Mouse (Mus musculus) left cerebral cortex, postnatal 36 days (tissue): ENCODE measurements around the gene Zfp579. TPM values are rescaled to one million over a fixed set of nuclear protein-coding genes. Genes with fewer than 3 reads are reported as not detected.
"Not testable (repeated sequence)": the region's sequence is repeated elsewhere in the genome, so short reads cannot be mapped to it uniquely, and the experiment has no call there.

Source experiments
- DNase-seq, 2 experiments: peaks; one replicate each; pipeline ENCODE4 v3.0.0; 2021 to 2022; ENCODE audit warnings: low spot score in 2 of 2, mixed read lengths in 1 of 2
- intact Hi-C: fragments of 180-260 bp; cut with DNase I; formaldehyde crosslinking; loops from one replicate; pipeline ENCODE4 v1.15.1; 2025
- total RNA-seq, 2 experiments: library from RNA; stranded (reverse); gene quantifications; 2 replicates each; pipeline ENCODE4 v1.2.3; 2021

The Zfp579 gene
- 10 to 100 TPM; 30.9 to 31.3 TPM for total RNA-seq

DNA sequence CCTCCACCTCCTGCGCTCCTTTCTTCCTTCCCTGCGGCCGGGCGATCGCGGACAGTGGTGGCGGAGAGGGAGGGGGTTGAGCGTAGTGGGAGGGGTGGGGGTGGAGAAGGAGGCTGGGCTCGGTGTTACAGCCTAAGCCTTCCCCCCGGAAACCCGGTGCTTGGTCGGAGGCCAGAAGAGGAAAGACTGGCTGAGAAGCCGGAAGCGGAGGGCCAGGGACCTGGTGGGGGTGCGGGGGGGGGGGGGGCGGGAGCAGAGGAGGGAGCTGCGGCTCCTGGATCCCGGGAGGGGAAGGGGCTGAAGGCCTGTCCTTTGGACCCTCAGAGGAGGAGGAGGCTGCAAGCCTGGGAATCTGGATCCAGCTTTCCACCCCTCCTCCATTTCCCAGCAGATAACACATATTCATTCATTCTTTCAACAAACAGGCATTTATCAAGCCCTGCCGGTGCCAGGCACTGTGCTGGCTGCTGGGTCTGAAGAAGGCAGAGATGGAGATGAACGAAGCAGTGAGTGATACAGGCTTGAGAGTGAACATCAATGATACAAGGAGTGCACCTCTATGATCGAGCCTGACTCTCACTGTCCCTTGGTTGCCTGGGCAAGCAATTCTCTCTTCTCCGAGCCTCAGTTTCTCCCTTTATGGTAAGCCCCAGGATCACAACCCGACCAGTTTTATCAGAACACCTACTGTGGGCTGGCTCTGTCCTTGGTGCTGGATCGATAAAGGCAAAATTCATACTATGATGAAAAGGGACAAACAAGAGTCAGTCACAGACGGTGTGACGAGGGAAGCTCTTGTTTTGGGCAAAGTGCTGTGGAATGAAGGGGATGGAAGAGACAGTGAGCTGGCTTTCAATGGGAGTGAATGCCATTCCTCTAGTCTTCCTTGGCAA lies at the start of gene Zfp579:
Zfp579 (minus strand) TSS at position 156 of the 893 bp plus-strand sequence.
- intact Hi-C loops: loop anchor here (1.0 to 5.0 kb wide), 2 partner anchors 18 to 54 kb away; partner anchors contain the start of genes Fiz1 and Zfp524
- DNase-seq: peak; percentile 92

GRCm38 (mm10) chr7:5044981-5045380 lies 49.0 kb upstream of the Zfp579 start:
- no peak for DNase-seq
- intact Hi-C loops: no loop called here

GRCm38 (mm10) chr7:5038940-5039339 lies 43.0 kb upstream of the Zfp579 start:
- no peak for DNase-seq
- intact Hi-C loops: no loop called here

- intact Hi-C loops: no loop called here
- DNase-seq: peak; percentile 93
Observed at GRCm38 (mm10) chr7:5038109-5038732, 42.3 kb upstream of the Zfp579 start, which contains the start of gene Zfp784. Gene Zfp784, minus strand, starts transcription at chr7:5038446.

DNA sequence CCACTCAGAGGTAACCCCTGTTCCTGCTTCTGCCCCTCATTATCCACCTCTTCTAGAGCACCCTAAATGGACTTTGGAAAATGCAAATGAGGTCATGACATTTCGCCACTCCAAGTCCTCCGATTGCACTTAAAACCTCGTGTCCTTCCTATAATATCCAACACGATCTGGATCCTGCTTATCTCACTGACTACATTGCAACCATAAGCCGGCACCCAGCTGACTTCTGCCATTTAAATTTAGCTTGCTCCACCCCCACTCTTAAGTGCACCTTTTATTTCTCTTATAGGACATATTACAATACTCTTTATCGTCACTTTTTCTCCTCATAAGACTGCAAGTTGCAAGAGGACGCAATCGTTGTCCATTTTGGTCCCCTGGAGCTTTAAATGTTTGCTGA lies 41.5 kb upstream of the Zfp579 start:
- intact Hi-C loops: no loop called here
- no peak for DNase-seq

DNA sequence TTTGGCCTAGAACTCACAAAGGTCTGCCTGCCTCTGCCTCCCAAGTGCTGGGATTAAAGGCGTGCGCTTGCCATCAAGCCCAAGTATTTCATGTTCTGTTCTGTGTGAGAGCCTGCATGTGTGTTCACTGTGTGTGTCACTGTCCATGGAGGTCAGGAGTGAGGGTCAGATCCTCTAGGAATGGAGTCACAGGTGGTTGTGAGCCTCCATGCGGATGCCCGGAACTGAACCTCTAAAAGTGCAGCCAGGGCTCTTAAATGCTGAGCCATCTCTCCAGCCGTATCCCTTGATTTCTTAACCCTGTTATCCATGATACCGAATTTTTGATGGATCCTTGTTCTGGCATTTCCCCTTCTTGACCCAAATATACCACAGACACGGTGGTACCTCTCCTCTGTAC lies 41.1 kb upstream of the Zfp579 start:
- intact Hi-C loops: no loop called here
- DNase-seq: no peak

- DNase-seq: no peak
- intact Hi-C loops: no loop called here
Observed at GRCm38 (mm10) chr7:5036136-5036535, 40.2 kb upstream of the Zfp579 start.

- intact Hi-C loops: no loop called here
- no peak for DNase-seq
Observed at GRCm38 (mm10) chr7:5035628-5036027, 39.7 kb upstream of the Zfp579 start.

- intact Hi-C loops: no loop called here
- DNase-seq: no peak
Observed at GRCm38 (mm10) chr7:5033818-5034217, 37.9 kb upstream of the Zfp579 start, which contains the start of gene 4632433K11Rik. Gene 4632433K11Rik, plus strand, starts transcription at chr7:5034118.

DNA sequence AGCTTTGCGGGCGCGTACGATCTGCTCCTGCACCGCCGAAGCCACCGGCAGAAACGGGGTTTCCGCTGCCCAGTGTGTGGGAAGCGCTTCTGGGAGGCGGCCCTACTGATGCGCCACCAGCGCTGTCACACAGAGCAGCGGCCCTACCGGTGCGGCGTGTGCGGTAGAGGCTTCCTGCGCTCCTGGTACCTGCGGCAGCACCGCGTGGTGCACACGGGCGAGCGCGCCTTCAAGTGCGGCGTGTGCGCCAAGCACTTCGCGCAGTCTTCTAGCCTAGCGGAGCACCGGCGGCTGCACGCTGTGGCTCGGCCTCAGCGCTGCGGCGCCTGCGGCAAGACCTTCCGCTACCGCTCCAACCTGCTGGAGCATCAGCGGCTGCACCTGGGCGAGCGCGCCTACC lies 35.5 kb upstream of the Zfp579 start:
- intact Hi-C loops: no loop called here
- no peak for DNase-seq

DNA sequence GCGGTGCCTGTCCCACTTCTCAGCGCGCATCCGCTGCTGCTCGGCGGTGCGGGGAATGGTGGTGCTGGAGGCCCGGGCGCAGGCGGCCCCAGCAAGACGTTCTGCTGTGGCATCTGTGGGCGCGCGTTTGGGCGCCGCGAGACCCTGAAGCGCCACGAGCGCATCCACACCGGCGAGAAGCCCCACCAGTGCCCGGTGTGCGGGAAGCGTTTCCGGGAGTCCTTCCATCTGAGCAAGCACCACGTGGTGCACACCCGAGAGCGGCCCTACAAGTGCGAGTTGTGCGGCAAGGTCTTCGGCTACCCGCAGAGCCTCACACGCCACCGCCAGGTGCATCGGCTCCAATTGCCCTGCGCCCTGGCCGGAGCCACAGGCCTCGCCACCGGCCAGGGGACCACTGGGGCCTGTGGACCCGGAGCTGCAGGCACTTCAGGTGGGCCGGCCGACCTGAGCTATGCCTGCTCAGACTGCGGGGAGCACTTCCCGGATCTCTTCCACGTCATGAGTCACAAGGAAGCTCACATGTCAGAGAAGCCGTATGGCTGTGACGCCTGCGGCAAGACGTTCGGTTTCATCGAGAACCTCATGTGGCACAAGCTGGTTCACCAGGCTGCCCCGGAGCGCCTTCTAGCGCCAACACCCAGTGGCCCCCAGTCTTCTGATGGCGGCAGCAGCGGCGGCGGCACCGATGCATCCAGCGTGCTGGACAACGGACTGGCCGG lies 34.8 kb upstream of the Zfp579 start:
- DNase-seq: no peak
- intact Hi-C loops: no loop called here

DNA sequence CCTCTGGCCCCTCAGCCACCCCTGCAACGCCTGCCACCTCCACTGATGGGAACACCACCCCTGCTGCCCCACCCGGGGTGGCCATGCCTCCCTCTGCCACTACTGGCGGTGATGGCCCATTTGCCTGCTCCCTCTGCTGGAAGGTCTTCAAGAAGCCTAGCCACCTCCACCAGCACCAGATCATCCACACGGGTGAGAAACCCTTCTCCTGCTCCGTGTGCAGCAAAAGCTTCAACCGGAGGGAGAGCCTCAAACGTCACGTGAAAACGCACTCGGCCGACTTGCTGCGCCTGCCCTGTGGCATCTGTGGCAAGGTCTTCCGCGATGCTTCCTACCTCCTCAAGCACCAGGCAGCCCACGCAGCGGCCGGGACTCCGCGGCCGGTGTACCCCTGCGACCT lies 34.0 kb upstream of the Zfp579 start:
- DNase-seq: no peak
- intact Hi-C loops: no loop called here

DNA sequence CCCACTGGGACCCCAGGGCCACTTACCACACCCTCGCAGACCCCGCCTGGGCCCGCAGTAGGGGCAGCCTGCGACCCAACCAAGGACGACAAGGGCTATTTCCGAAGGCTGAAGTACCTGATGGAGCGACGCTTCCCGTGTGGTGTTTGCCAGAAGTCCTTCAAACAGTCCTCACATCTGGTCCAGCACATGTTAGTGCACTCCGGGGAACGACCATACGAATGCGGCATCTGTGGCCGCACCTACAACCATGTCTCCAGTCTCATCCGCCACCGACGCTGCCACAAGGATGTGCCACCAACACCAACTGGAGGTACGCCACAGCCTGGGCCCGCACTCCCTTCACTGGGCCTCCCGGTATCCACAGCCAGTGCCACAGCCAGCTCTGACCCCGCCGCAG lies 33.6 kb upstream of the Zfp579 start:
- DNase-seq: no peak
- intact Hi-C loops: no loop called here

- no peak for DNase-seq
- intact Hi-C loops: loop anchor here (2.0 kb wide), 2 partner anchors 30 to 40 kb away; partner anchors contain the start of gene Zfp580
Observed at GRCm38 (mm10) chr7:5021197-5021596, 25.2 kb upstream of the Zfp579 start.

DNA sequence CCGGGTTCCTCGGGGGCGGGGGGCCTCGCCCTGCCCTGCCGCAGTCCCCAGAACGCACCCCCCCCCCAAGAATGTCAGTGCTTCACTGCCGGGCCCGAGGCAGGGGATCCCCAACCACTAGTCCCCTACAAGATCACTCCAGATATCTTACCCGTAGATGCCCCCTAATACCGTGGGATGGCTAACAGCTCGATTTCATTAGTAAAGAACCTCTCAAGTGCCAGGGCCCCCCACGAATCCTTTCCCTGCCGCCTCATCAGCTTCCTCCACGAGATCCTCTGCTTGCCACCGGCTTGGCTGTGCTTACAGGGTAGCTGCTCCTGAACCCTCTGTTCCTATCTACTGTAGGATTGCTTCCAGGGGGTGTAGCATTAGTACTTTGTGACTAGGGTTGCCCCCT lies 24.7 kb upstream of the Zfp579 start:
- intact Hi-C loops: loop anchor here (2.0 kb wide), 2 partner anchors 30 to 40 kb away; partner anchors contain the start of gene Zfp580
- DNase-seq: no peak

GRCm38 (mm10) chr7:5020000-5020681 lies 24.2 kb upstream of the Zfp579 start, which contains the start of the genes Zfp865 and Ccdc106:
Gene Zfp865, plus strand, starts transcription at chr7:5020376.
Gene Ccdc106, plus strand, starts transcription at chr7:5020553.
- intact Hi-C loops: loop anchor here (2.0 kb wide), 2 partner anchors 31 to 41 kb away; partner anchors contain the start of gene Zfp580

GRCm38 (mm10) chr7:5019576-5019975 lies 23.6 kb upstream of the Zfp579 start:
- intact Hi-C loops: not testable (repeated sequence)

More at GRCm38 (mm10) chr7:5020000-5020681, 24.2 kb upstream of the Zfp579 start, which contains the start of the genes Zfp865 and Ccdc106:
- peak; percentile 99 to 100 for DNase-seq

DNA sequence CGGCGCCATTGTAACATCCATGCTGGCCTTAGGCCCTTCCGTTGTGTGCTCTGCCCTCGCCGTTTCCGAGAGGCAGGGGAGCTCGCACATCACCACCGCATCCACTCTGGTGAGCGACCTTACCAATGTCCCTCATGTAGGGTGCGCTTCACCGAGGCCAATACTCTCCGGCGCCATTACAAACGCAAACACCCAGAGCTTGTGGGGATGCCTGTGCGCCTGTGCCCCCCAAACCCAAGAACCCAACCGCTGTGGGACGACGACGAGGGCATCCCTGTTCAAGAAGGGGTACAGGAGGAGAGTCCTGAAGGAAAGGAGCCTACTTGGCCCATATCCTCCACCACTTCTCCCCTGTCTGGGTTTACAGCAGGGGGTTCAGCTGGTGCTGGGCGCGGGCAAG lies 22.0 kb upstream of the Zfp579 start:
- no peak for DNase-seq
- intact Hi-C loops: no loop called here

More at GRCm38 (mm10) chr7:5019576-5019975, 23.6 kb upstream of the Zfp579 start:
- not testable (repeated sequence) for DNase-seq

- intact Hi-C loops: no loop called here
- no peak for DNase-seq
Observed at GRCm38 (mm10) chr7:5017352-5017751, 21.4 kb upstream of the Zfp579 start.
